8 mouse cellular contexts compared by ENCODE assay signal in genomic region chr2:163418841-163419345, GRCm38 (mm10). TPM values are rescaled to one million over a fixed set of nuclear protein-coding genes. Genes with fewer than 3 reads are reported as not detected.
DNase-seq lines count a peak whose midpoint lies in the region; ATAC-seq lines count a peak whose summit lies in the region.

No protein-coding gene starts in this region.

- peaks cover 10 to 22% of the 10 kb centered on the region in 2 experiments for H3K4me1 ChIP-seq in heart, embryonic 14.5 days (ENCODE audit: control insufficient read depth in 2 of 2, insufficient read depth in 2 of 2, low read length in 2 of 2)
- peaks cover 20% of the 10 kb centered on the region for H3K4me1 ChIP-seq in limb, embryonic 15.5 days

- H3K36me3 ChIP-seq in heart, embryonic 14.5 days (ENCODE audit: control insufficient read depth, insufficient read depth, low read length) = peaks cover 15% of the 10 kb centered on the region
- peaks cover 10% of the 10 kb centered on the region; the same call in 1 of the 2 replicates for H3K36me3 ChIP-seq in limb, embryonic 15.5 days

- ATAC-seq in heart, embryonic 14.5 days (ENCODE audit: insufficient number of reproducible peaks, insufficient read depth, low FRiP score, low read depth) = peak; percentile 11
- ATAC-seq in limb, embryonic 15.5 days (ENCODE audit: insufficient number of reproducible peaks, low FRiP score, low TSS enrichment, low read depth) = peak; percentile 40
- peak; percentile 12; the same call in 1 of the 2 replicates for ATAC-seq in monocyte, adult 5-6 weeks (replicated peaks; ENCODE audit: insufficient number of reproducible peaks, low FRiP score, low TSS enrichment, poor library complexity, severe bottlenecking)

- peak overlapping the region; percentile 66 to 86 for H3K27ac ChIP-seq in heart, embryonic 14.5 days (replicated peaks in 1 of 2; ENCODE audit: control insufficient read depth in 1 of 2, insufficient read depth in 1 of 2, low read depth in 2 of 2, low read length in 2 of 2)
- H3K27ac ChIP-seq in limb, embryonic 15.5 days = peak overlapping the region; percentile 83

- under 1% methylated on average over 45 of the region's 50 CpGs for WGBS in heart, embryonic 14.5 days
- under 1% methylated on average over 46 of the region's 50 CpGs for WGBS in limb, embryonic 15.5 days

- no peaks in the 10 kb centered on the region for H3K9me3 ChIP-seq in heart, embryonic 14.5 days (ENCODE audit: control insufficient read depth, low read length)
- no peaks in the 10 kb centered on the region for H3K9me3 ChIP-seq in limb, embryonic 15.5 days

- H3K4me3 ChIP-seq in heart, embryonic 14.5 days (ENCODE audit: control insufficient read depth in 1 of 2, insufficient read depth in 1 of 2, low read depth in 1 of 2, low read length in 2 of 2) = peak overlapping the region; percentile 85 to 92
- H3K4me3 ChIP-seq in limb, embryonic 15.5 days = peak overlapping the region; percentile 96

- H3K27me3 ChIP-seq in heart, embryonic 14.5 days (ENCODE audit: control insufficient read depth, insufficient read depth, low read length) = no peaks in the 10 kb centered on the region
- H3K27me3 ChIP-seq in limb, embryonic 15.5 days = no peaks in the 10 kb centered on the region

- H3K4me2 ChIP-seq in heart, embryonic 14.5 days (ENCODE audit: low read length) = peak overlapping the region; percentile 82
- peak overlapping the region; percentile 67 for H3K4me2 ChIP-seq in limb, embryonic 15.5 days

- peak; percentile 23 for DNase-seq in right cerebral cortex, postnatal 14 days
- no peak for DNase-seq in right cerebral cortex, postnatal 4 days
- peak; percentile 37 for DNase-seq in c-Kit-positive CD71-negative TER-119-negative erythroid progenitor cells, embryonic 14.5 days (ENCODE audit: low read depth)
- DNase-seq in thymus, postnatal 4 days = no peak
- DNase-seq in thymus, adult 18-20 months = no peak

- peak overlapping the region; percentile 85 for H3K9ac ChIP-seq in heart, embryonic 14.5 days (ENCODE audit: low read length)
- H3K9ac ChIP-seq in limb, embryonic 15.5 days = peak overlapping the region; percentile 86

RNA-seq across cellular contexts. Expression of gene Oser1, which starts 5.6 kb away (rescaled TPM):
- 52.6 and 56.8 TPM in 2 replicates for polyA plus RNA-seq in heart, embryonic 14.5 days (2014; fragmentation: Nextera tagmentation; extraction: Ambion mirVana)
- 93.6 and 94.0 TPM in 2 replicates for polyA plus RNA-seq in limb, embryonic 15.5 days (2015; fragmentation: Nextera tagmentation; extraction: Ambion mirVana)
- total RNA-seq in monocyte, adult 5-6 weeks (2017) = 88.1 to 169 TPM (median 163 TPM) in 3 replicates

RNA-seq across cellular contexts. Expression of gene Gdap1l1, which starts 19.4 kb away (rescaled TPM):
- 0.39 and 0.54 TPM in 2 replicates for polyA plus RNA-seq in heart, embryonic 14.5 days (2014; fragmentation: Nextera tagmentation; extraction: Ambion mirVana)
- polyA plus RNA-seq in limb, embryonic 15.5 days (2015; fragmentation: Nextera tagmentation; extraction: Ambion mirVana) = 0.20 and 0.22 TPM in 2 replicates
- total RNA-seq in monocyte, adult 5-6 weeks (2017) = not detected in 3 replicates

RNA-seq across cellular contexts. Expression of gene Jph2, which starts 21.1 kb away (rescaled TPM):
- polyA plus RNA-seq in heart, embryonic 14.5 days (2014; fragmentation: Nextera tagmentation; extraction: Ambion mirVana) = 25.5 and 29.4 TPM in 2 replicates
- 2.9 and 4.5 TPM in 2 replicates for polyA plus RNA-seq in limb, embryonic 15.5 days (2015; fragmentation: Nextera tagmentation; extraction: Ambion mirVana)
- not detected in 3 replicates for total RNA-seq in monocyte, adult 5-6 weeks (2017)

RNA-seq across cellular contexts. Expression of gene Fitm2, which starts 53.5 kb away (rescaled TPM):
- polyA plus RNA-seq in heart, embryonic 14.5 days (2014; fragmentation: Nextera tagmentation; extraction: Ambion mirVana) = 13.8 and 14.0 TPM in 2 replicates
- 12.5 and 14.6 TPM in 2 replicates for polyA plus RNA-seq in limb, embryonic 15.5 days (2015; fragmentation: Nextera tagmentation; extraction: Ambion mirVana)
- total RNA-seq in monocyte, adult 5-6 weeks (2017) = 2.2 to 3.4 TPM (median 3.2 TPM) in 3 replicates

Comparison
In these comparisons a context has a peak if more than half of its experiments do, and no peak if none do; other contexts are left out.
1. DNase-seq: peak in right cerebral cortex, postnatal 14 days (single experiment) and c-Kit-positive CD71-negative TER-119-negative erythroid progenitor cells, embryonic 14.5 days (single experiment); none in right cerebral cortex, postnatal 4 days (single experiment), thymus, postnatal 4 days (single experiment) and thymus, adult 18-20 months (0 of 2).
2. Peak in every context shown above with its lines, with median percentiles within 50 percentile points of each other: ATAC-seq.